11 mouse cellular contexts compared by ENCODE assay signal in the genomic region with DNA sequence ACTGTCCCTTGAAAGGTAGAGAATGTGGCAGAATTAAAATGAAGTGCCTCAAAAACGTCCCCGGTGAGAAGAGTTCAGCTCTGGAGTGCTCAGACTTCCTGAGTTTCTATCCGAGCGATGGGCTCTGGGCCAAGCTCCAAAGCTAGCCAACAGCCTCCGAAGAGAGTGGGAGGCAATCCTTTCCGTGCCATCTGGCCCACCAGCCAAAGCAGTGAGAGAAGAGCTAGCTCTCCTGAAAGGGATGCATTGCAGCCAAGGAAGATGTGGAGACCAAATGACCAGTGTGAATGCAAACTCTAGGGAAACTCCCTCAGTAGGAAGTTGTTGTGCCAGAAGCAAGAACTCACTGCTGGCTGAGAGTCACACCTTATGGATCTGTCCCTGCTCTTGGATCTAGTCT. TPM values are rescaled to one million over a fixed set of nuclear protein-coding genes. Genes with fewer than 3 reads are reported as not detected.
A peak's percentile ranks its signal among the peaks of the same experiment; 100 is the strongest.
DNase-seq lines count a peak whose midpoint lies in the region; ATAC-seq and TF ChIP-seq lines count a peak whose summit lies in the region.
"Had no signal": no experiment of that assay in that cellular context is flagged by ENCODE, and none has a peak within 500 bp of the region (broad histone marks: within the 10 kb centered on the region; RNA-seq: fewer than 3 reads in every experiment).

No protein-coding gene starts in this region.

- no peak overlapping the region for H3K27ac ChIP-seq in embryonic facial prominence, embryonic 10.5 days (replicated peaks)
- no peak overlapping the region for H3K27ac ChIP-seq in liver, postnatal 0 days (ENCODE audit: low read depth)
- H3K27ac ChIP-seq: limb, embryonic 12.5 days had no signal

- 88% methylated on average over 6 of the region's 6 CpGs for WGBS in embryonic facial prominence, embryonic 10.5 days
- 71% methylated on average over 6 of the region's 6 CpGs for WGBS in liver, postnatal 0 days (ENCODE audit: insufficient replicate concordance)

- H3K4me2 ChIP-seq in liver, postnatal 0 days (ENCODE audit: low read depth, low read length) = no peak overlapping the region
- H3K4me2 ChIP-seq: limb, embryonic 12.5 days had no signal

- TF ChIP-seq CTCF in liver, postnatal 0 days (IDR thresholded peaks at IDR 0.05; ENCODE audit: low read depth) = no peak

- H3K4me3 ChIP-seq in embryonic facial prominence, embryonic 10.5 days = no peak overlapping the region
- H3K4me3 ChIP-seq in liver, postnatal 0 days (ENCODE audit: low read depth, low read length) = no peak overlapping the region
- H3K4me3 ChIP-seq: erythroblast, embryonic 14.5 days; limb, embryonic 12.5 days; myocyte had no signal

- no peak for ATAC-seq in monocyte, adult 5-6 weeks (replicated peaks; ENCODE audit: insufficient number of reproducible peaks, low FRiP score, low TSS enrichment, poor library complexity, severe bottlenecking)
- ATAC-seq in liver, postnatal 0 days = no peak

- no peaks in the 10 kb centered on the region for H3K27me3 ChIP-seq in embryonic facial prominence, embryonic 10.5 days (replicated peaks; ENCODE audit: low read depth, poor library complexity, severe bottlenecking)
- no peaks in the 10 kb centered on the region for H3K27me3 ChIP-seq in liver, postnatal 0 days (ENCODE audit: insufficient read depth, low read length)

- DNase-seq in adrenal gland, postnatal 25 days = peak; percentile 6
- no peak for DNase-seq in adrenal gland, adult 8-10 months
- DNase-seq in testis, postnatal 10 days (ENCODE audit: low spot score) = peak; percentile 48
- DNase-seq in testis, postnatal 14 days (ENCODE audit: low spot score) = no peak
- peak; percentile 30 to 78 for DNase-seq in left cerebral cortex, adult 8-10 months (ENCODE audit: low spot score in 2 of 2)
- no peak for DNase-seq in embryonic facial prominence, embryonic 10.5 days (ENCODE audit: low spot score)
- no peak for DNase-seq in liver, postnatal 0 days

- no peaks in the 10 kb centered on the region for H3K36me3 ChIP-seq in embryonic facial prominence, embryonic 10.5 days (replicated peaks)
- no peaks in the 10 kb centered on the region for H3K36me3 ChIP-seq in liver, postnatal 0 days (replicated peaks; ENCODE audit: insufficient read depth, low read length)
- H3K36me3 ChIP-seq: limb, embryonic 12.5 days had no signal

- H3K4me1 ChIP-seq in embryonic facial prominence, embryonic 10.5 days = 0 out of 2 replicates have a peak, but pooled peaks cover 4% of the 10 kb centered on the region
- no peaks in the 10 kb centered on the region for H3K4me1 ChIP-seq in liver, postnatal 0 days (ENCODE audit: insufficient read depth)

- H3K9me3 ChIP-seq in embryonic facial prominence, embryonic 10.5 days = no peaks in the 10 kb centered on the region
- H3K9me3 ChIP-seq in liver, postnatal 0 days (ENCODE audit: low read length) = no peaks in the 10 kb centered on the region
- H3K9me3 ChIP-seq: limb, embryonic 12.5 days had no signal

- no peak overlapping the region for H3K9ac ChIP-seq in liver, postnatal 0 days (replicated peaks)
- H3K9ac ChIP-seq: limb, embryonic 12.5 days had no signal

- TF ChIP-seq EP300 in liver, postnatal 0 days (IDR thresholded peaks at IDR 0.05; ENCODE audit: low read depth) = no peak

RNA-seq across cellular contexts. Expression of a gene that starts 59.1 kb away (rescaled TPM):
- total RNA-seq in adrenal gland, postnatal 25 days (2021) = 29.5 and 36.7 TPM in 2 replicates
- 10 to 100 TPM; 24.3 to 36.3 (median 27.4) TPM for total RNA-seq in adrenal gland, adult 8-10 months (2022)
- 10 to 100 TPM; 20.7 to 27.0 (median 22.8) TPM for total RNA-seq in left cerebral cortex, adult 8-10 months (2022)
- polyA plus RNA-seq in embryonic facial prominence, embryonic 10.5 days (2016; fragmentation: Nextera tagmentation; extraction: Ambion mirVana) = 29.2 and 31.3 TPM in 2 replicates
- 31.8 to 48.6 TPM (median 44.0 TPM) in 3 replicates for total RNA-seq in monocyte, adult 5-6 weeks (2017)
- polyA plus RNA-seq in liver, postnatal 0 days (2015; fragmentation: Nextera tagmentation; extraction: Ambion mirVana) = 10.0 and 10.5 TPM in 2 replicates

Comparison
In these comparisons a context has a peak if more than half of its experiments do, and no peak if none do; other contexts are left out.
1. DNase-seq: peak in adrenal gland, postnatal 25 days (single experiment), testis, postnatal 10 days (single experiment) and left cerebral cortex, adult 8-10 months (2 of 2); none in adrenal gland, adult 8-10 months (single experiment), testis, postnatal 14 days (single experiment), embryonic facial prominence, embryonic 10.5 days (single experiment) and liver, postnatal 0 days (single experiment).